Mouse (Mus musculus) CH12.LX (cell line): ENCODE measurements around the gene Fam122a. TPM values are rescaled to one million over a fixed set of nuclear protein-coding genes. Genes with fewer than 3 reads are reported as not detected.

Experiments used
- DNase-seq: peaks from one replicate; pipeline ENCODE4 v3.0.0-alpha.2; 2013; ENCODE audit errors: extremely low read depth
- H3K27ac ChIP-seq: 2 replicates; pipeline ENCODE4 v1.5.1; 2012; ENCODE audit warnings: low read depth, mild to moderate bottlenecking, control low read depth, moderate library complexity; ENCODE audit not compliant: insufficient read depth
- H3K27me3 ChIP-seq: replicated peaks from 2 replicates; pipeline ENCODE3; 2012; ENCODE audit warnings: inconsistent platforms
- H3K36me3 ChIP-seq, 2 experiments: replicated peaks in 1 of 2; 2 replicates each; pipeline versions ENCODE3 to v1.6.1; 2012; ENCODE audit warnings: inconsistent platforms in 1 of 2, low read length in 1 of 2, mild to moderate bottlenecking in 1 of 2, mixed read lengths in 1 of 2, moderate library complexity in 1 of 2; ENCODE audit not compliant: control insufficient read depth in 1 of 2, insufficient read depth in 1 of 2
- H3K4me1 ChIP-seq, 2 experiments: 2 replicates each; pipeline ENCODE4 v1.6.1; 2012; ENCODE audit warnings: inconsistent platforms in 1 of 2, moderate library complexity in 1 of 2; ENCODE audit not compliant: insufficient read depth in 2 of 2, control insufficient read depth in 1 of 2
- H3K4me2 ChIP-seq: 2 replicates; pipeline ENCODE4 v1.6.1; 2012; ENCODE audit warnings: low read depth, mild to moderate bottlenecking, control low read depth; ENCODE audit not compliant: poor library complexity, insufficient read depth, severe bottlenecking
- H3K4me3 ChIP-seq, 3 experiments: fragments of 150-350 bp in 1 of 3; sonication (generic) in 1 of 3; replicated peaks in 1 of 3; 2 replicates each; pipeline versions ENCODE3 to v1.5.1; 2011 to 2012; ENCODE audit warnings: low read depth in 2 of 3, low read length in 2 of 3, mild to moderate bottlenecking in 2 of 3, moderate library complexity in 2 of 3, control low read depth in 1 of 3, improper control_type of control experiment in 1 of 3, inconsistent platforms in 1 of 3, mixed read lengths in 1 of 3; ENCODE audit not compliant: poor library complexity in 1 of 3
- H3K79me2 ChIP-seq: replicated peaks from 2 replicates; pipeline ENCODE4 v1.6.1; 2012; ENCODE audit warnings: mild to moderate bottlenecking, moderate library complexity; ENCODE audit not compliant: control insufficient read depth, poor library complexity, insufficient read depth, severe bottlenecking; ENCODE audit errors: extremely low read depth
- H3K9ac ChIP-seq: 2 replicates; pipeline ENCODE4 v1.6.1; 2012; ENCODE audit warnings: low read depth, mild to moderate bottlenecking, control low read depth, moderate library complexity; ENCODE audit not compliant: insufficient read depth
- H3K9me3 ChIP-seq: replicated peaks from 2 replicates; pipeline ENCODE3; 2012; ENCODE audit warnings: low read length, inconsistent platforms, mixed read lengths
- CHD1 ChIP-seq: IDR thresholded peaks from 2 replicates; pipeline ENCODE4 v1.6.1; 2012; ENCODE audit warnings: low read depth, low read length, improper control_type of control experiment, inconsistent platforms
- CHD2 ChIP-seq: IDR thresholded peaks from 2 replicates; pipeline ENCODE4 v1.6.1; 2011; ENCODE audit warnings: low read length, improper control_type of control experiment
- CTCF ChIP-seq, 2 experiments: IDR thresholded peaks in 1 of 2; conservative IDR thresholded peaks in 1 of 2; 2 replicates each; pipeline ENCODE4 v1.5.1; 2011 to 2012; ENCODE audit warnings: low read depth in 2 of 2, low read length in 2 of 2, improper control_type of control experiment in 1 of 2, inconsistent platforms in 1 of 2, mild to moderate bottlenecking in 1 of 2, moderate library complexity in 1 of 2
- ELF1 ChIP-seq: IDR thresholded peaks from 2 replicates; pipeline ENCODE4 v1.6.1; 2014; ENCODE audit warnings: low read depth, mild to moderate bottlenecking, inconsistent platforms, low read length, improper control_type of control experiment
- EP300 ChIP-seq: IDR thresholded peaks from 2 replicates; pipeline ENCODE4 v1.6.1; 2011; ENCODE audit warnings: low read length, improper control_type of control experiment
- JUND ChIP-seq: conservative IDR thresholded peaks from 2 replicates; pipeline ENCODE4 v1.6.1; 2011; ENCODE audit warnings: low read depth, low read length, improper control_type of control experiment
- MAX ChIP-seq: IDR thresholded peaks from 2 replicates; pipeline ENCODE4 v1.6.1; 2011; ENCODE audit warnings: low read length, improper control_type of control experiment
- MAZ ChIP-seq: IDR thresholded peaks from 2 replicates; pipeline ENCODE4 v1.6.1; 2012; ENCODE audit warnings: low read depth, mild to moderate bottlenecking, inconsistent platforms, low read length, improper control_type of control experiment, moderate library complexity
- MEF2A ChIP-seq: IDR thresholded peaks from 2 replicates; pipeline ENCODE4 v1.6.1; 2014; ENCODE audit warnings: low read depth, mild to moderate bottlenecking, inconsistent platforms, low read length, improper control_type of control experiment, borderline replicate concordance
- MXI1 ChIP-seq: IDR thresholded peaks from 2 replicates; pipeline ENCODE4 v1.6.1; 2011; ENCODE audit warnings: mild to moderate bottlenecking, low read depth, low read length, improper control_type of control experiment
- MYC ChIP-seq: IDR thresholded peaks from 2 replicates; pipeline ENCODE4 v1.6.1; 2011; ENCODE audit warnings: low read depth, mild to moderate bottlenecking, improper control_type of control experiment, low read length
- NRF1 ChIP-seq: IDR thresholded peaks from 2 replicates; pipeline ENCODE4 v1.6.1; 2014; ENCODE audit warnings: low read depth, mild to moderate bottlenecking, inconsistent platforms, low read length, improper control_type of control experiment, moderate library complexity
- POLR2AphosphoS2 ChIP-seq: IDR thresholded peaks from 2 replicates; pipeline ENCODE4 v1.6.1; 2011; ENCODE audit warnings: low read depth, low read length, improper control_type of control experiment
- RAD21 ChIP-seq: IDR thresholded peaks from 2 replicates; pipeline ENCODE4 v1.6.1; 2011; ENCODE audit warnings: low read depth, mild to moderate bottlenecking, low read length, improper control_type of control experiment, moderate library complexity
- RCOR1 ChIP-seq: conservative IDR thresholded peaks from 2 replicates; pipeline ENCODE4 v1.6.1; 2012; ENCODE audit warnings: low read depth, mild to moderate bottlenecking, inconsistent platforms, low read length, improper control_type of control experiment
- SIN3A ChIP-seq: IDR thresholded peaks from 2 replicates; pipeline ENCODE4 v1.6.1; 2012; ENCODE audit warnings: low read length, improper control_type of control experiment, inconsistent platforms
- SMC3 ChIP-seq: IDR thresholded peaks from 2 replicates; pipeline ENCODE4 v1.6.1; 2011; ENCODE audit warnings: low read depth, low read length, improper control_type of control experiment
- TBP ChIP-seq: conservative IDR thresholded peaks from 2 replicates; pipeline ENCODE4 v1.6.1; 2011; ENCODE audit warnings: low read depth, low read length, improper control_type of control experiment
- TCF12 ChIP-seq: IDR thresholded peaks from 2 replicates; pipeline ENCODE4 v1.6.1; 2014; ENCODE audit warnings: low read depth, mild to moderate bottlenecking, inconsistent platforms, low read length, improper control_type of control experiment
- USF1 ChIP-seq: IDR thresholded peaks from 2 replicates; pipeline ENCODE4 v1.6.1; 2014; ENCODE audit warnings: low read depth, mild to moderate bottlenecking, inconsistent platforms, low read length, improper control_type of control experiment
- USF2 ChIP-seq: conservative IDR thresholded peaks from 2 replicates; pipeline ENCODE4 v1.6.1; 2011; ENCODE audit warnings: low read depth, low read length, improper control_type of control experiment
- ZC3H11A ChIP-seq: IDR thresholded peaks from 2 replicates; pipeline ENCODE4 v1.6.1; 2012; ENCODE audit warnings: low read depth, mild to moderate bottlenecking, inconsistent platforms, low read length, improper control_type of control experiment
- ZMIZ1 ChIP-seq: IDR thresholded peaks from 2 replicates; pipeline ENCODE4 v1.6.1; 2012; ENCODE audit warnings: low read depth, mild to moderate bottlenecking, inconsistent platforms, low read length, improper control_type of control experiment
- ZNF384 ChIP-seq: IDR thresholded peaks from 2 replicates; pipeline ENCODE4 v1.6.1; 2012; ENCODE audit warnings: low read depth, low read length, improper control_type of control experiment, inconsistent platforms
- dilution Hi-C: fragments of 300-500 bp; cut with MboI; formaldehyde crosslinking; loops from 2 replicates; pipeline ENCODE4 v1.14.3; 2020; ENCODE audit warnings: low sequenced_read_pairs; ENCODE audit not compliant: extremely low pct_unique_long_range_greater_than_20kb, extremely low pct_ligation_motif_present
- in situ Hi-C: fragments of 300-500 bp; cut with MboI; formaldehyde crosslinking; loops from 3 replicates; pipeline ENCODE4 v1.14.3; 2019; ENCODE audit warnings: low sequenced_read_pairs, low pct_ligation_motif_present, low pct_unique_long_range_greater_than_20kb, mixed read lengths
- polyA plus RNA-seq: library from polyadenylated mRNA; unstranded; fragments of >175 nt; gene quantifications from 2 replicates; pipeline ENCODE4 v1.2.1, GENCODE M21; 2012; ENCODE audit warnings: low read depth; ENCODE audit not compliant: insufficient read length
- total RNA-seq, 2 experiments: library from RNA; depleted of rRNA; stranded (reverse); fragments of 300-350 nt in 1 of 2; fragments of >200 nt in 1 of 2; gene quantifications; 2 replicates each; pipeline ENCODE4 v1.2.3; 2012 to 2014

Fam122a gene
- total and polyA plus RNA-seq, 3 experiments, result 2.6 to 34.6 (median 4.5) TPM

DNA sequence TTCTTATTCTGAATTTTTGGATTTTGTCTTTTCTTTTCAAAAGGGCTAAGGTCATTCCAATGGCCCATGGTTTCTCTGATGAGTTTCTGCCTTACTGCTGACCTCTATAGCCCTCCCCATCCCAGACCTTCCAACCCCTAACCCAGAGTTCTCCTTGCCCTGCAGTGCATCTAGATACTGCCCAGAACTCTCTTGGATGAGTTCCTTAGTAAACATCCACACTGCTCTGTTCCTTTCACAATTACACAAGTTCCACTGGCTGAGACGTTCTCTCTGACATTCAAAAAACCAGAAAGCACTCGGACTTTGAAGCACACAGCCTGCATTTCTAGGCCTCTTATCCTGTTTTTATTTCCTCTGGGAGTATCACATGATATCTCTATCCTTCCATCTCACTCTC is 3.8 kb upstream of the Fam122a start:
- Histone ChIP-seq H3K4me2 (no peak overlapping the region), H3K27me3 (no peaks in the 10 kb centered on the region), H3K4me3 (no peak overlapping the region), H3K27ac (no peak overlapping the region), H3K79me2 (peaks cover 7% of the 10 kb centered on the region), H3K9me3 (no peaks in the 10 kb centered on the region), H3K4me1 (peaks cover 7% of the 10 kb centered on the region in 2 experiments; a peak in 2 of 4 replicates), H3K36me3 (peaks cover 0 to 2% of the 10 kb centered on the region in 2 experiments), H3K9ac (no peak overlapping the region)
- in situ Hi-C loops (no loop called here), dilution Hi-C loops (no loop called here)
- TF ChIP-seq TCF12 (no peak), RAD21 (no peak), MXI1 (no peak), MAZ (no peak), POLR2AphosphoS2 (no peak), CHD2 (no peak), EP300 (no peak), NRF1 (no peak), CHD1 (no peak), CTCF (conservative IDR thresholded peaks at IDR 0.05 in 1 of 2, IDR thresholded peaks at IDR 0.05 in 1 of 2; ENCODE audit: low read depth in 2 of 2, low read length in 2 of 2) (no peak), ELF1 (no peak), RCOR1 (no peak), JUND (no peak), TBP (no peak), ZMIZ1 (no peak), ZNF384 (no peak), ZC3H11A (no peak), MEF2A (no peak), SMC3 (no peak)
- DNase-seq, result no peak

DNA sequence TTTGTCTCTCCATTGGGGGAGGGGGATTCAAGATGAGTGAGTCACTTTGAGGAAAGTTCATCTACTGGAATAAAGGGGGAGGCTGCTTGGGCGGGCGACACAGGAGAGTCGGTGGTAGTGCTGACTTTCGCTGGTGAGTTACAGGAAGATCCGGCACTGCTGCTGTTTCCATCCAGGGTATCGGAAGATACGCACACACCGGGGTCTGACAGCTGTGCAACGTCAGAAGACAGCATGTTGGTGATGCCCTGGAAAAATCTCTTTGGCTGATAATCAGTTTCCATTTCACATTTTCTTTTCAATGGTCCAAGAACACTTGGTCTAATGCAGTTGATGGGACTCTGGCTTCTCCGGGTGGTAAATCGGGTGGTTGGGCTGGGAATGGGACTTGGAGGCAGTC is 695 bp downstream of the Fam122a start:
- Histone ChIP-seq H3K36me3 (peaks cover 3 to 20% of the 10 kb centered on the region in 2 experiments), H3K4me2 (peak overlapping the region; percentile 87; the same call in 1 of the 2 replicates), H3K27ac (peak overlapping the region; percentile 26), H3K4me1 (peaks cover 11 to 16% of the 10 kb centered on the region in 2 experiments; a peak in 3 of 4 replicates), H3K79me2 (peaks cover 7% of the 10 kb centered on the region), H3K9ac (peak overlapping the region; percentile 99), H3K9me3 (no peaks in the 10 kb centered on the region), H3K27me3 (no peaks in the 10 kb centered on the region), H3K4me3 (peak overlapping the region; percentile 70 to 81 (median 76))
- DNase-seq, result peak; percentile 75
- in situ Hi-C loops (no loop called here), dilution Hi-C loops (no loop called here)
- no peak for TF ChIP-seq MAZ
- peak; percentile 49 for TF ChIP-seq MAX
- 0 out of 2 replicates have a peak, but pooled peaks have one; percentile 33 for TF ChIP-seq TCF12
- TF ChIP-seq MXI1, result peak; percentile 73
- no peak for TF ChIP-seq USF1
- peak; percentile 17; the same call in 1 of the 2 replicates for TF ChIP-seq SMC3
- 0 out of 2 replicates have a peak, but pooled peaks have one; percentile 20 for TF ChIP-seq MYC
- peak; percentile 75; the same call in 1 of the 2 replicates for TF ChIP-seq SIN3A
- 0 out of 2 replicates have a peak, but pooled peaks have one; percentile 30 for TF ChIP-seq ELF1
- no peak for TF ChIP-seq USF2
